Mouse (Mus musculus): ENCODE measurements around the gene Rbms3. TPM values are rescaled to one million over a fixed set of nuclear protein-coding genes. Genes with fewer than 3 reads are reported as not detected.

The Rbms3 gene
- polyA plus RNA-seq, 1 experiment, result 5.3 TPM

GRCm38 (mm10) chr9:116618886-116619285 lies 1010.8 kb downstream of the Rbms3 start:
- TF ChIP-seq POLR2A (IDR thresholded peaks at IDR 0.05; ENCODE audit: extremely low read depth, insufficient read depth, low read length), result no peak
- no peak for TF ChIP-seq CTCF (IDR thresholded peaks at IDR 0.05; ENCODE audit: extremely low read depth, insufficient read depth, low read length)
- H3K4me1 ChIP-seq (ENCODE audit: control insufficient read depth, insufficient read depth, low read length), result no peaks in the 10 kb centered on the region
- H3K27ac ChIP-seq (ENCODE audit: insufficient read depth, low read length), result no peak overlapping the region
- H3K4me3 ChIP-seq (ENCODE audit: insufficient read depth, low read length), result no peak overlapping the region

GRCm38 (mm10) chr9:116613276-116613675 lies 1016.4 kb downstream of the Rbms3 start:
- Histone ChIP-seq H3K4me1 (ENCODE audit: control insufficient read depth, insufficient read depth, low read length) (no peaks in the 10 kb centered on the region), H3K4me3 (ENCODE audit: insufficient read depth, low read length) (no peak overlapping the region), H3K27ac (ENCODE audit: insufficient read depth, low read length) (no peak overlapping the region)
- TF ChIP-seq CTCF (IDR thresholded peaks at IDR 0.05; ENCODE audit: extremely low read depth, insufficient read depth, low read length) (no peak), POLR2A (IDR thresholded peaks at IDR 0.05; ENCODE audit: extremely low read depth, insufficient read depth, low read length) (no peak)

- H3K4me1 ChIP-seq (ENCODE audit: control insufficient read depth, insufficient read depth, low read length), result no peaks in the 10 kb centered on the region
- TF ChIP-seq POLR2A (IDR thresholded peaks at IDR 0.05; ENCODE audit: extremely low read depth, insufficient read depth, low read length), result no peak
- no peak for TF ChIP-seq CTCF (IDR thresholded peaks at IDR 0.05; ENCODE audit: extremely low read depth, insufficient read depth, low read length)
- H3K4me3 ChIP-seq (ENCODE audit: insufficient read depth, low read length), result no peak overlapping the region
- H3K27ac ChIP-seq (ENCODE audit: insufficient read depth, low read length), result no peak overlapping the region
These were observed 1033.7 kb downstream of the Rbms3 start for GRCm38 (mm10) chr9:116596046-116596445.

GRCm38 (mm10) chr9:116592486-116592885 lies 1037.2 kb downstream of the Rbms3 start:
- H3K27ac ChIP-seq (ENCODE audit: insufficient read depth, low read length), result no peak overlapping the region
- TF ChIP-seq CTCF (IDR thresholded peaks at IDR 0.05; ENCODE audit: extremely low read depth, insufficient read depth, low read length), result no peak
- no peaks in the 10 kb centered on the region for H3K4me1 ChIP-seq (ENCODE audit: control insufficient read depth, insufficient read depth, low read length)
- H3K4me3 ChIP-seq (ENCODE audit: insufficient read depth, low read length), result no peak overlapping the region

GRCm38 (mm10) chr9:116591071-116591470 lies 1038.6 kb downstream of the Rbms3 start:
- Histone ChIP-seq H3K4me1 (ENCODE audit: control insufficient read depth, insufficient read depth, low read length) (no peaks in the 10 kb centered on the region), H3K4me3 (ENCODE audit: insufficient read depth, low read length) (no peak overlapping the region), H3K27ac (ENCODE audit: insufficient read depth, low read length) (no peak overlapping the region)
- TF ChIP-seq CTCF (IDR thresholded peaks at IDR 0.05; ENCODE audit: extremely low read depth, insufficient read depth, low read length) (no peak), POLR2A (IDR thresholded peaks at IDR 0.05; ENCODE audit: extremely low read depth, insufficient read depth, low read length) (no peak)

GRCm38 (mm10) chr9:116569680-116570079 lies 1060.0 kb downstream of the Rbms3 start:
- Histone ChIP-seq H3K4me3 (ENCODE audit: insufficient read depth, low read length) (no peak overlapping the region), H3K4me1 (ENCODE audit: control insufficient read depth, insufficient read depth, low read length) (no peaks in the 10 kb centered on the region), H3K27ac (ENCODE audit: insufficient read depth, low read length) (no peak overlapping the region)
- TF ChIP-seq CTCF (IDR thresholded peaks at IDR 0.05; ENCODE audit: extremely low read depth, insufficient read depth, low read length), result no peak

- no peaks in the 10 kb centered on the region for H3K4me1 ChIP-seq (ENCODE audit: control insufficient read depth, insufficient read depth, low read length)
- H3K4me3 ChIP-seq (ENCODE audit: insufficient read depth, low read length), result no peak overlapping the region
- no peak overlapping the region for H3K27ac ChIP-seq (ENCODE audit: insufficient read depth, low read length)
- TF ChIP-seq CTCF (IDR thresholded peaks at IDR 0.05; ENCODE audit: extremely low read depth, insufficient read depth, low read length) (no peak), POLR2A (IDR thresholded peaks at IDR 0.05; ENCODE audit: extremely low read depth, insufficient read depth, low read length) (no peak)
These were observed 1063.0 kb downstream of the Rbms3 start for GRCm38 (mm10) chr9:116566711-116567110.

- TF ChIP-seq POLR2A (IDR thresholded peaks at IDR 0.05; ENCODE audit: extremely low read depth, insufficient read depth, low read length), result no peak
- TF ChIP-seq CTCF (IDR thresholded peaks at IDR 0.05; ENCODE audit: extremely low read depth, insufficient read depth, low read length), result no peak
- Histone ChIP-seq H3K27ac (ENCODE audit: insufficient read depth, low read length) (no peak overlapping the region), H3K4me1 (ENCODE audit: control insufficient read depth, insufficient read depth, low read length) (no peaks in the 10 kb centered on the region), H3K4me3 (ENCODE audit: insufficient read depth, low read length) (no peak overlapping the region)
These were observed 1071.9 kb downstream of the Rbms3 start for GRCm38 (mm10) chr9:116557781-116558180.

GRCm38 (mm10) chr9:116556641-116557040 lies 1073.1 kb downstream of the Rbms3 start:
- Histone ChIP-seq H3K27ac (ENCODE audit: insufficient read depth, low read length) (no peak overlapping the region), H3K4me3 (ENCODE audit: insufficient read depth, low read length) (no peak overlapping the region), H3K4me1 (ENCODE audit: control insufficient read depth, insufficient read depth, low read length) (no peaks in the 10 kb centered on the region)
- TF ChIP-seq CTCF (IDR thresholded peaks at IDR 0.05; ENCODE audit: extremely low read depth, insufficient read depth, low read length), result no peak
- TF ChIP-seq POLR2A (IDR thresholded peaks at IDR 0.05; ENCODE audit: extremely low read depth, insufficient read depth, low read length), result no peak

GRCm38 (mm10) chr9:116553181-116553580 lies 1076.5 kb downstream of the Rbms3 start:
- H3K27ac ChIP-seq (ENCODE audit: insufficient read depth, low read length), result no peak overlapping the region
- H3K4me1 ChIP-seq (ENCODE audit: control insufficient read depth, insufficient read depth, low read length), result no peaks in the 10 kb centered on the region
- no peak overlapping the region for H3K4me3 ChIP-seq (ENCODE audit: insufficient read depth, low read length)
- TF ChIP-seq POLR2A (IDR thresholded peaks at IDR 0.05; ENCODE audit: extremely low read depth, insufficient read depth, low read length), result no peak
- peak; percentile 61 for TF ChIP-seq CTCF (IDR thresholded peaks at IDR 0.05; ENCODE audit: extremely low read depth, insufficient read depth, low read length)

- H3K27ac ChIP-seq (ENCODE audit: insufficient read depth, low read length), result no peak overlapping the region
- H3K4me3 ChIP-seq (ENCODE audit: insufficient read depth, low read length), result no peak overlapping the region
- TF ChIP-seq POLR2A (IDR thresholded peaks at IDR 0.05; ENCODE audit: extremely low read depth, insufficient read depth, low read length) (no peak), CTCF (IDR thresholded peaks at IDR 0.05; ENCODE audit: extremely low read depth, insufficient read depth, low read length) (no peak)
- no peaks in the 10 kb centered on the region for H3K4me1 ChIP-seq (ENCODE audit: control insufficient read depth, insufficient read depth, low read length)
These were observed 1083.6 kb downstream of the Rbms3 start for GRCm38 (mm10) chr9:116546156-116546555.

All from cortical plate, adult 2 months (tissue).